Comparison of ENCODE assay signal across 16 mouse cellular contexts in the genomic region with DNA sequence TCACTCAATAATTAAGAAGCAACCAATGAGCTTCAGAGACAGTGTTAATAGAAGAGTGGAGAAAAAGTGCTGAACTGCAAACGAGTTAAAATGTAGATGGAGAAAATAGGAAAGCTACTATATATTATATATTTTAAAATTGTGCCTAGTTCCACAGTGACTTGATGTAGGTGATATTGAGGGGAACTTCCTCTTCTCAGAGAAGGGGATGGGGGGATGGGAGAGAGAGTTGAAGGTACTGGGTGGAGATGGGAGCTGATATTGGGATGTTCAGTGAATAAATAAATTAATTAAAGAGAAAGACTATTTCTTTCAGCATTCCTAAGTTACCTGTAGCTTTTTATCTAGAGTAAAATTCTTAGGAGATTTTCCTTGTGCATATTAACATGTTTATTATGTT.
"Had no signal": no experiment of that assay in that cellular context is flagged by ENCODE, and none has a peak within 500 bp of the region (broad histone marks: within the 10 kb centered on the region; RNA-seq: fewer than 3 reads in every experiment).

No protein-coding gene starts in this region.

- H3K4me1 ChIP-seq: neural tube, embryonic 13.5 days; neural tube, embryonic 15.5 days; stomach, embryonic 15.5 days had no signal

- H3K4me3 ChIP-seq: neural tube, embryonic 13.5 days; neural tube, embryonic 15.5 days; stomach, embryonic 15.5 days had no signal

- DNase-seq: retina, postnatal 1 day; right cerebral cortex, adult 18-20 months; right cerebral cortex, postnatal 14 days; right cerebral cortex, postnatal 25 days; right cerebral cortex, postnatal 4 days; spleen, adult 18-20 months; thymus, adult 18-20 months; thymus, adult 2 months; thymus, postnatal 14 days; thymus, postnatal 25 days; thymus, postnatal 36 days; thymus, postnatal 4 days had no signal

- H3K36me3 ChIP-seq: neural tube, embryonic 13.5 days; neural tube, embryonic 15.5 days; stomach, embryonic 15.5 days had no signal

- H3K9ac ChIP-seq: neural tube, embryonic 13.5 days; neural tube, embryonic 15.5 days; stomach, embryonic 15.5 days had no signal

- H3K27me3 ChIP-seq: neural tube, embryonic 13.5 days; neural tube, embryonic 15.5 days; stomach, embryonic 15.5 days had no signal

- H3K27ac ChIP-seq: neural tube, embryonic 13.5 days; neural tube, embryonic 15.5 days; stomach, embryonic 15.5 days; stomach, postnatal 0 days had no signal

- H3K9me3 ChIP-seq: neural tube, embryonic 13.5 days; neural tube, embryonic 15.5 days; stomach, embryonic 15.5 days had no signal
